Mouse (Mus musculus): Measurements from ENCODE around the gene Map1lc3b. TPM values are rescaled to one million over a fixed set of nuclear protein-coding genes. Genes with fewer than 3 reads are reported as not detected.

Gene Map1lc3b
- total and polyA plus RNA-seq, 2 experiments from 2014 or later: 262 to 386 TPM

DNA sequence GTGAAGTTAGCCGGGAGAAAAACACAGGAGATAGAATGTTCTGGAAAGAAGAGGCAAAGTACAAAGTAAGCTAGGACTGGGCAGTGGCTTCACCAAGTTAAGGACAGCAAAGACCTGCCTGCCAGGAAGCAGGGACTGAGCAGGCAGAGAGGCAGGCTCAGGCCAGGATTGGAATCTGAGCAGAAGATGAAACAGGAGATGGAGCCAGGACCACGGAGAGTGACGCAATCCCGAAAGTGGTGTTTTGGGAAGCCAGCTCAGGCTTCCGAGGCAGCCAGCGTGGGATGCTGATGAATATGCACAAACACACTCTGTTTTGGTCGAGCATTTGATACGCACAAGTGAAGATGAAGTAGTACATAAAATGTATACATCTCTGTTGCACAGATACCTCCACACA is 6.5 kb upstream of the Map1lc3b start:
- no peaks in the 10 kb centered on the region for H3K27me3 ChIP-seq (ENCODE audit: insufficient read depth, low read length)
- WGBS: 54% methylated on average over 8 of the region's 8 CpGs
- DNase-seq (no peak), ATAC-seq (no peak)
- no peak overlapping the region for H3K27ac ChIP-seq (ENCODE audit: low read depth, low read length)
- peaks cover 2% of the 10 kb centered on the region; the same call in 1 of the 2 replicates for H3K4me1 ChIP-seq (ENCODE audit: insufficient read depth)
- H3K36me3 ChIP-seq (ENCODE audit: insufficient read depth): no peaks in the 10 kb centered on the region
- H3K4me3 ChIP-seq (ENCODE audit: low read depth, low read length): no peak overlapping the region
- no peak overlapping the region for H3K9ac ChIP-seq
- no peak overlapping the region for H3K4me2 ChIP-seq (ENCODE audit: low read depth)
- H3K9me3 ChIP-seq (ENCODE audit: low read length): no peaks in the 10 kb centered on the region
- no peak for TF ChIP-seq CTCF (IDR thresholded peaks at IDR 0.05; ENCODE audit: low read depth)

DNA sequence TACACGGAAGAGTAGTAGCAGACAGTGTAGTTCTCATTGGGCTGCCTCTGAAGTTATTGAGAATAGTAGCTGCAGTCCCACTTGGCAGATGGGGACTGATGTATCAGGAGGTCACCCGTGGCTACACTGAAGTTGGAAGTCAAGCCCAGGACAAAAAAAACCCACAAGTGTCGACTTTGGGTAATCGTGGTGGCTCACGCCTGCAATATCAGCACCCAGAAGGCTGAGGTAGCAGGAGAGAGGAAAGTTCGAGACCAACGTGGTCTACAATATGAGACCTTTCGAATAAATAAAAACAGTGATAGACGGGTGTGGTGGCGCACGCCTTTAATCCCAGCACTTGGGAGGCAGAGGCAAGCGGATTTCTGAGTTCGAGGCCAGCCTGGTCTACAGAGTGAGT is 5.4 kb upstream of the Map1lc3b start:
- no peak for TF ChIP-seq CTCF (IDR thresholded peaks at IDR 0.05; ENCODE audit: low read depth)
- ATAC-seq: no peak
- DNase-seq: no peak
- H3K4me2 ChIP-seq (ENCODE audit: low read depth): peak overlapping the region; percentile 65
- H3K36me3 ChIP-seq (ENCODE audit: insufficient read depth): no peaks in the 10 kb centered on the region
- peak overlapping the region; percentile 78; the same call in 1 of the 2 replicates for H3K27ac ChIP-seq (ENCODE audit: low read depth, low read length)
- H3K4me1 ChIP-seq (ENCODE audit: insufficient read depth): peaks cover 2% of the 10 kb centered on the region; the same call in 1 of the 2 replicates
- WGBS: 48% methylated on average over 13 of the region's 13 CpGs
- H3K9me3 ChIP-seq (ENCODE audit: low read length): no peaks in the 10 kb centered on the region
- no peaks in the 10 kb centered on the region for H3K27me3 ChIP-seq (ENCODE audit: insufficient read depth, low read length)
- peak overlapping the region; percentile 66; the same call in 1 of the 2 replicates for H3K9ac ChIP-seq
- peak overlapping the region; percentile 59 for H3K4me3 ChIP-seq (ENCODE audit: low read depth, low read length)

DNA sequence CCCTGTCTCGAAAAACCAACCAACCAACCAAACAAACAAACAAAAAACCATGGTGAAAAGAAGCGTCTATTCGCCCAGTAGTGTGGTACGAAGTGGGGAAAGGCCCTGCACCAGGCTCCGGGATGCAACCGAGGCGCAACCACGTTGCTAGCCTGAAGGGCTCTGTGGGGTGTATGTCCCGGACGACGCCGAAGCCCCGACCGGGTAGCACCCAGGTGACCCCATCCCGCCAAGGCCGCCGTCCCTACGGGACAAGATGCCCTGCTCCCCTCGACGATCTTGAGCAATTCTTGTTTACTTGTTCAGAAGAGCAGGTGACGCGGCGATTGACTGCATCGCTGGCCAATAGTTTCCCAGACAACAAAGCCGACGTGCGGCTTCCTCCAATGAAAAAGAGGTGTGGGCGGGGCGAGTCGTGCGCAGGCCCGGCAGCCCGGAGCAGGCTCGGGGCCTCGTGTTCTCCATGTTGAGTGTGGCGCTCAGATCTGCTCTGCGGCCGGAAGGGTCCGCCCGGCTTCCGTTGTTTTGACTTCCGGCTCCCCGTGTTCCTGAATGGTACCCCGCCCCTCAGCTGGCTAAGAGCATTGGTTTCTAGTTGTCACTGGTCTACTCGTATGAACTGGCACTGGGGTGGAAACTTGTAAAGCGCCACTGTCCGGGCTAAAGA is 4.9 kb upstream of the Map1lc3b start:
- peak overlapping the region; percentile 65 for H3K4me2 ChIP-seq (ENCODE audit: low read depth)
- peak; percentile 97 for ATAC-seq
- peaks cover 2% of the 10 kb centered on the region; the same call in 1 of the 2 replicates for H3K4me1 ChIP-seq (ENCODE audit: insufficient read depth)
- WGBS: 2% methylated on average over 47 of the region's 47 CpGs
- H3K27ac ChIP-seq (ENCODE audit: low read depth, low read length): peak overlapping the region; percentile 78
- H3K36me3 ChIP-seq (ENCODE audit: insufficient read depth): no peaks in the 10 kb centered on the region
- DNase-seq: peak; percentile 99
- peak overlapping the region; percentile 66 for H3K9ac ChIP-seq
- H3K4me3 ChIP-seq (ENCODE audit: low read depth, low read length): peak overlapping the region; percentile 59
- no peaks in the 10 kb centered on the region for H3K27me3 ChIP-seq (ENCODE audit: insufficient read depth, low read length)
- H3K9me3 ChIP-seq (ENCODE audit: low read length): no peaks in the 10 kb centered on the region
- no peak for TF ChIP-seq CTCF (IDR thresholded peaks at IDR 0.05; ENCODE audit: low read depth)

DNA sequence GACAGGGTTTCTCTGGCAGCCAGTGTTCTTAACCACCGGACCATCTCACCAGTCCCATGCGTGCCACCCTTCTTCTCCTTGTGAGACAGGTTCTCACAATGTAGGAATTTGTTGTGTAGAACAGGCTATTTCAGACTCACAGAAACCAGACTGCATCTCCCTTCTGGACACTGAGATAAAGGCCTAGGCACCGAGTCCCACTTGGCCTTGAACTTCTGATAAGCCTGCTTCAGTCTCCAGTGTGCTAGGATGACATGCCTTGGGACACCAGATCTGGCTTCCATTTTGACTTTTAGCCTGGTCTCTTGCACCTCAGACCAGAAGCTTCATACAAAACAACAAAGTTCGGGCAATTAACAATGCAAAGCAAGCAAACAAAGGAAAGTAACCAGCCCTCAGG is 1.4 kb upstream of the Map1lc3b start:
- DNase-seq (no peak), ATAC-seq (no peak)
- no peak for TF ChIP-seq CTCF (IDR thresholded peaks at IDR 0.05; ENCODE audit: low read depth)
- Histone ChIP-seq H3K27me3 (ENCODE audit: insufficient read depth, low read length) (no peaks in the 10 kb centered on the region), H3K9me3 (ENCODE audit: low read length) (no peaks in the 10 kb centered on the region), H3K4me2 (ENCODE audit: low read depth) (no peak overlapping the region), H3K27ac (ENCODE audit: low read depth, low read length) (no peak overlapping the region), H3K4me3 (ENCODE audit: low read depth, low read length) (no peak overlapping the region), H3K9ac (no peak overlapping the region), H3K36me3 (ENCODE audit: insufficient read depth) (peaks cover 4% of the 10 kb centered on the region; the same call in 1 of the 2 replicates), H3K4me1 (ENCODE audit: insufficient read depth) (peaks cover 18% of the 10 kb centered on the region)
- 93% methylated on average over 4 of the region's 4 CpGs for WGBS

DNA sequence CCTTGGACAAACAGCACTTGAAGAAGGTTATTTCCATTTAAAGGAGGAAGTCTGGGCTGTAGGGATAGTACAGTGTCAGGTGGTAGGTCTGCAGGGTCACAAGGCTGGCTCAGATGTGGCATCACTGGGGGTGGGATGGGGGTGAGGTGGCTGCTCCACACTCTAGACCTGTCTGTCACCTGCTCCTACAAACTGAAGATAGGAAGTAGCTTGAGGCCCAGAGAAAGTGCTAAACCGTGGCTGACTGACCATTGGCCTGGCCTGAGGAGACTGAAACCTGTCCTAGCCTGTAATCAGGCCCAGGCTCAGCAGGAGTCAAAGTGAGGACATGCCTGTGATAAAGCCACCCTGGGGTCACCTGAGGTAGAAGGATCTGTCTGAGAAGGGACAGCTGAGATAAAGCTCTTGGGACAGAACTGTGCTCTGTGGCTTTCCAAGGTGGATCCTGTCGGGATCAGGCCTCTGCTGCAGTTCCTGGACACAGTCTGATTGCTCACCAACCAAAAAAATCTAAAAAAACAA is 895 bp upstream of the Map1lc3b start:
- Histone ChIP-seq H3K27ac (ENCODE audit: low read depth, low read length) (no peak overlapping the region), H3K4me1 (ENCODE audit: insufficient read depth) (peaks cover 18% of the 10 kb centered on the region), H3K36me3 (ENCODE audit: insufficient read depth) (peaks cover 8% of the 10 kb centered on the region; the same call in 1 of the 2 replicates), H3K4me3 (ENCODE audit: low read depth, low read length) (no peak overlapping the region), H3K4me2 (ENCODE audit: low read depth) (peak overlapping the region; percentile 86; the same call in 1 of the 2 replicates), H3K27me3 (ENCODE audit: insufficient read depth, low read length) (no peaks in the 10 kb centered on the region), H3K9ac (no peak overlapping the region), H3K9me3 (ENCODE audit: low read length) (no peaks in the 10 kb centered on the region)
- 41% methylated on average over 2 of the region's 2 CpGs for WGBS
- ATAC-seq (no peak), DNase-seq (no peak)
- TF ChIP-seq CTCF (IDR thresholded peaks at IDR 0.05; ENCODE audit: low read depth): no peak

DNA sequence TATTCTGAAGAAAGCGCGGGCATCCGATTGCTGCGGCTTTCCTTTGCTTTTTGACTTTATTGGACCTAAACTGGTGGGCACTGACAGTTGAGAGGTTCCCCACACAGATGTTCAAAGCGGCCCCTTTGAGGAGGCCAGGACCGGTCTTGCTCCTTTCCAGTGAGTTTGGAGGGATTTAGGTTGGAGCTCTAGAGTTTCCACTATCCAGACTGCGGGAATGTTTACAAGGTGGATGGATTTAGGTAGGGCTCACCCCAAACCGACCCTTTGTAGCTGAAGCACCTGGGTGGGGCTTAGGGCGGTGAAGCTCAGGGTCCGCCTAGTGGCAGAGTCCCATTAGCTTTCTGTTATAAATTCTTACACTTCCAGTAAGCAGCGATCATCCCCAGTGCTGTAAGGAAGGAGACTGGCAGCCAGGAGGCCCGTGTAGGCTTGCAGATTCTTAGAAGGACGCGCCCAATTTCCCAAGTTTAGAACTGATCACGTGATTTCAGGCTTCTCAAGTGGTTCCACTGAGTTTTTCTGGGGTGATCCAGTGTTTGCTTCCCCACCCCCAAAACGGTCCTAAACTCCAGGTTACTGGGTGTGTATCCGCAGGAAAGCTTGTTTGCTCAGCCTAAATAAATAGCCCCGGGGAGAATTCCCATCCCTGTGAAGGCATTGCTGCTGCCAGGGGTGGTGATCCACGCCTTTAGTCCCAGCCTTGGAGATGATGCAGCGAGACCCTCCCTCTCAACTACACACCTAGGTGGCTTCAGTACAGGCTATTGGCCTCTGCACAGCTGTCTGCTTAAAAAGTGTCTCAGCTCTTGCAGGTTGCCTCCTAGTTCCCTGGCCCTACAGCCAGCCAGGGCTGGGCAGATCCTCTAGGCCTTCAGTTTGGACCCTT is 1.3 kb downstream of the Map1lc3b start:
- ATAC-seq (0 out of 2 replicates have a peak, but pooled peaks have one; percentile 10), DNase-seq (peak; percentile 57)
- Histone ChIP-seq H3K36me3 (ENCODE audit: insufficient read depth) (peaks cover 24% of the 10 kb centered on the region), H3K4me2 (ENCODE audit: low read depth) (peak overlapping the region; percentile 86), H3K27ac (ENCODE audit: low read depth, low read length) (peak overlapping the region; percentile 87; the same call in 1 of the 2 replicates), H3K4me3 (ENCODE audit: low read depth, low read length) (peak overlapping the region; percentile 83), H3K9ac (peak overlapping the region; percentile 89), H3K27me3 (ENCODE audit: insufficient read depth, low read length) (no peaks in the 10 kb centered on the region), H3K4me1 (ENCODE audit: insufficient read depth) (peaks cover 15% of the 10 kb centered on the region), H3K9me3 (ENCODE audit: low read length) (no peaks in the 10 kb centered on the region)
- 16% methylated on average over 20 of the region's 20 CpGs for WGBS
- peak; percentile 58 for TF ChIP-seq CTCF (IDR thresholded peaks at IDR 0.05; ENCODE audit: low read depth)

Data from forebrain, postnatal 0 days (tissue).